Mouse (Mus musculus): ENCODE results near the gene Rabgap1l. TPM values are rescaled to one million over a fixed set of nuclear protein-coding genes. Genes with fewer than 3 reads are reported as not detected.

Rabgap1l gene
- polyA plus RNA-seq, 1 experiment from 2014 or later, result 35.9 TPM

DNA sequence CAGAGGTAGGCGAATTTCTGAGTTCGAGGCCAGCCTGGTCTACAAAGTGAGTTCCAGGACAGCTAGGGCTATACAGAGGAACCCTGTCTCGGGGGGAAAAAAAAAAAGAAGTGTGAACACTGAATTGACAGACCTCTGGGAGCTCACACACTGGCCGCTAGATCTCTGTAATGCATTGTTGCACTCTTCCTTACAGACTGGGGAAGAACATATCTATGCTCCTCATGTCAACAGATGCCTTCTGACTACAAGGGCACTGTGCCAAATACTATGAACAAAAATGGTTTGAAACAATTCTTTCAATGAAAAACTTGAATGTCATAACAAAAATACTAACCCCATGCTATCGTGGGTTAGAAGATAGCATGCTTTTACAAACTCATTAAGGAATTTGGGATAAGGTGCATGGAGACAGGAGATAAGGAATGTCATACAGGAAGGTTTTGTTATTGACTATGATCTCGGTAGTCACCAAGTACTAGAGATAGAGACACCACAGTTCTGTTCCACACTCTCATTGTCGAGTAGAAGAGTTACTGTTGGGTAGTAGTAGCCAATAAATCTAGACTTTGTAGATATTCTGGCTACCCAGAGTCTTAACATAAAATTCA, 519.8 kb downstream of the Rabgap1l start:
- no peaks in the 10 kb centered on the region for H3K36me3 ChIP-seq
- no peak overlapping the region for H3K4me2 ChIP-seq (replicated peaks)
- H3K4me3 ChIP-seq, result no peak overlapping the region
- H3K27ac ChIP-seq (replicated peaks), result no peak overlapping the region
- H3K27me3 ChIP-seq, result no peaks in the 10 kb centered on the region
- no peaks in the 10 kb centered on the region for H3K9me3 ChIP-seq
- 0 out of 2 replicates have a peak, but pooled peaks cover 4% of the 10 kb centered on the region for H3K4me1 ChIP-seq
- H3K9ac ChIP-seq (replicated peaks), result no peak overlapping the region
- WGBS, result 85% methylated on average over 7 of the region's 7 CpGs
- no peak for ATAC-seq (replicated peaks)

DNA sequence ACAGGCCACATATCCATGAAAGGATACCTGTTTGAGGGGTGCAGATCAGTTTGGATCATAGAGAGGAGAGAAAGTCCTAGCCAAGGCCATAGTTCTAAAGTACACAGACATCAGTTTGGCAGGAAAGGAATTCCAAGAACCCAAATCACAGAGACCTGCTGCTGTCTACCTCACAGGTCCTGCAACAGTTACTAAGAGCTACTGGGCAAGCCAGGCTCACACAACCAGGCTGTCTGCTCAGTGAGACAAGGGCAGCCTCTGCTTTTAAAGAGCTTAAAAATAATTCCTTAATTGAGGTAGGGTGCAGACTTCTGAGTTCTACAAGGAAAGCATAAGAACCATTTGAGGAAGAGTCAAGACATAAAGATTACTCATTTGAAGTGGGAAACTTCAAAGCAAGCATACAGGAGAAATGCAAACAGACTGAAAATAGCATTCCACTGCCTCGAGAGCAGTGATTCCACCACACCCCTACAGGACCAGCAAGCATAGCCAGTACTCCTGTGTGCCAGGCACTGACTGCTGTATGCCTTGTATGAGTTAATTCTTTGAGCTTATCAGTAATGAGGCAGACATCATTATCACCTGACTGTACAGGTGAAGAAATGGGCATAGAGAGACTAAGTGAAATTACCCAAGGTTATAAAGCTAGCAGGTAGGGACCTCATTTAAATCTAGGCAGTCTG, 521.6 kb downstream of the Rabgap1l start:
- Histone ChIP-seq H3K4me3 (no peak overlapping the region), H3K36me3 (no peaks in the 10 kb centered on the region), H3K9ac (replicated peaks) (no peak overlapping the region), H3K4me2 (replicated peaks) (no peak overlapping the region), H3K27me3 (no peaks in the 10 kb centered on the region), H3K4me1 (no peaks in the 10 kb centered on the region), H3K9me3 (no peaks in the 10 kb centered on the region), H3K27ac (replicated peaks) (no peak overlapping the region)
- WGBS, result 65% methylated on average over 1 of the region's 1 CpGs
- no peak for ATAC-seq (replicated peaks)

DNA sequence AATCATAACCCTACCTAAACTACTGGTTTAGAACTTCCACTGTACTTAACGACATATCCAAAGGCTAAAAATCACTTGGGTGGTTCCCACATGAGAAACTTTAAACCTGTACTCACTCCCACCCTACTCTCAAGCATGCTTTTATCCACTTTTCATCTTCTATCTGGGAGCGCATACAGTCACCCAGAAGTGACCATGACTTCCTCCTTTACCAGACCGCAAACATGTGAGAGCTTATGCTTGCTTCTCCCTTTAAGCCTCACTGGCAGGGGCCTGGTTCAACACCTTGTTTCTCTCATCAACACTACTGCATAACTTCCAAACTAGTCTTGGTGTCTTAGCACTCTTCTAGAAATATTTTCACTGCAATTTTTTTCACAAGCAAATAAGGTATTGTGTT, 524.7 kb downstream of the Rabgap1l start:
- Histone ChIP-seq H3K9me3 (no peaks in the 10 kb centered on the region), H3K4me1 (no peaks in the 10 kb centered on the region), H3K4me2 (replicated peaks) (no peak overlapping the region), H3K36me3 (no peaks in the 10 kb centered on the region), H3K27me3 (no peaks in the 10 kb centered on the region), H3K9ac (replicated peaks) (no peak overlapping the region), H3K4me3 (no peak overlapping the region), H3K27ac (replicated peaks) (no peak overlapping the region)
- WGBS, result 91% methylated on average over 3 of the region's 3 CpGs
- no peak for ATAC-seq (replicated peaks)

DNA sequence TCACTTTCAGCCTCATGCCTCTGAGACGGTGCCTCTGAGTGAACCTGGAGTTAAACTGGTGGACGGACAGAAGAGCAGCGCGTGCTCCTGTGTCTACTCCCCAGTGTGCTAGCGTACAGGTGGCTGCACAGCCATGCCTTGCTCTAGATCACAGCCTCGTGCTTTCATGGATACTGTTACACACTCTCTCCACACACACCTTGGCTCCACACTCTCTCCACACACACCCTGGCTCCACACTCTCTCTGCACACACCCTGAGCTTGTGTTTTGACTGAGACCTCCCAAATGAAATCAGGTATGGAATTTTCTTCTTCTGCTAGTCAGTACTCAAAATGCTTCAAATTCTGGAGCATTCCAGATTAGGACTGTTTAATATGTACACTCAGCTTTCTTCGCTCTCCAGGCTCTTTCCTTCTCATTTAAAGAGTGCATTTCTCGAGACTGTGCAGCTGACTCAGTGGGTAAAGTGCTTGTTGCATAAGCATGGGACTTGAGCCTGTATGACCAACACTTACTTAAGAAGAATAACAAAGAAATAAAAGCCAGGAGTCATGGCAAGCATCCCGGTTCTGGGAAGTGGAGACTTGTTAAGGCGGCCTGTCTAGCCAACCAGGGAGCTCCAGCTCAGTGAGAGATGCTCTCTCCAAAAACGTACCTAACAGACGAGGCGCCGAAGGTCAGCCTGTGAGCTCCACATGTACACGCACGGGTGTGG, 529.2 kb downstream of the Rabgap1l start:
- H3K4me1 ChIP-seq, result peaks cover 16% of the 10 kb centered on the region
- no peak overlapping the region for H3K4me3 ChIP-seq
- no peak overlapping the region for H3K9ac ChIP-seq (replicated peaks)
- WGBS, result 88% methylated on average over 16 of the region's 16 CpGs
- H3K4me2 ChIP-seq (replicated peaks), result no peak overlapping the region
- H3K27ac ChIP-seq (replicated peaks), result no peak overlapping the region
- no peaks in the 10 kb centered on the region for H3K9me3 ChIP-seq
- ATAC-seq (replicated peaks), result no peak
- H3K27me3 ChIP-seq, result no peaks in the 10 kb centered on the region
- H3K36me3 ChIP-seq, result no peaks in the 10 kb centered on the region

DNA sequence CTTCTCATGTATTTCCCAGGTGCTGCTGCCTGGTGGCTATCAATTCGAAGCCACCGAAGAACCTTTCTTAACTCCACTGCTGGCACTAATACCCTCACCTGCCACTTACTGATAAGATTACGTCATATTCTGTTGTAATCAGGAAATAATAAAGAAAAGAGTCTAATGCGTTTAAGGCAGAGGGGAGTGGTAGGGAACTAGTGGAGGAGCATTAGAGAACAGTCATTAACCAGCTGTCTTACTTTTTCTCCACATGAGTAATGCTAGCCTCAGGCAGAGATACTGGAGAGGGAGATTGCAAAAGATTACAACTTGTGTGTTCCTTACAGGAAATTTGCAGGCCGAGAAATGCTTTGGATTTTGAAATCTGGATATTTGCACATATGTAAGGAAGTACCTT, 530.0 kb downstream of the Rabgap1l start:
- Histone ChIP-seq H3K9ac (replicated peaks) (no peak overlapping the region), H3K27me3 (no peaks in the 10 kb centered on the region), H3K9me3 (no peaks in the 10 kb centered on the region), H3K4me3 (no peak overlapping the region), H3K4me1 (peaks cover 16% of the 10 kb centered on the region), H3K36me3 (no peaks in the 10 kb centered on the region), H3K27ac (replicated peaks) (no peak overlapping the region), H3K4me2 (replicated peaks) (no peak overlapping the region)
- 87% methylated on average over 5 of the region's 5 CpGs for WGBS
- ATAC-seq (replicated peaks), result no peak

DNA sequence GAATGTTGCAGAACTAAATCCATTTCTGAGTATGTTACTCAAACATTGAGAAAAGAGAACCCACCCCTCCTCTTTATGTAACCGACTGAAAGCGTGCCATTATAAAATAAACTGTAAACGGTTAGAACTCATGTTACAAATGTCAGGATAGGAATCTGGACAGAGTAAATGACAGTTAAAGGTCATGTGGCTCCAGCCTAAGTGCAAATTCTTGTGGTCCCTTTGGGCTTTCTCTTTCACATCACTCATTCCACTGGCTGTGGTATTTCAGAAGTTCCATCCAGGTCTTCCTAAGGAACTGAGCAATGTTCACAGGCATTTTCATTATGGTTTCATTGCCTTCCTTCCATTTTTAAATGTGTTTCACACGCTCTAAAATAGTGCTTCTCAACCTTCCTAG, 530.6 kb downstream of the Rabgap1l start:
- no peaks in the 10 kb centered on the region for H3K9me3 ChIP-seq
- H3K4me3 ChIP-seq, result no peak overlapping the region
- H3K4me1 ChIP-seq, result peaks cover 16% of the 10 kb centered on the region
- 88% methylated on average over 4 of the region's 4 CpGs for WGBS
- no peak overlapping the region for H3K9ac ChIP-seq (replicated peaks)
- H3K4me2 ChIP-seq (replicated peaks), result no peak overlapping the region
- ATAC-seq (replicated peaks), result no peak
- no peaks in the 10 kb centered on the region for H3K27me3 ChIP-seq
- no peaks in the 10 kb centered on the region for H3K36me3 ChIP-seq
- no peak overlapping the region for H3K27ac ChIP-seq (replicated peaks)

DNA sequence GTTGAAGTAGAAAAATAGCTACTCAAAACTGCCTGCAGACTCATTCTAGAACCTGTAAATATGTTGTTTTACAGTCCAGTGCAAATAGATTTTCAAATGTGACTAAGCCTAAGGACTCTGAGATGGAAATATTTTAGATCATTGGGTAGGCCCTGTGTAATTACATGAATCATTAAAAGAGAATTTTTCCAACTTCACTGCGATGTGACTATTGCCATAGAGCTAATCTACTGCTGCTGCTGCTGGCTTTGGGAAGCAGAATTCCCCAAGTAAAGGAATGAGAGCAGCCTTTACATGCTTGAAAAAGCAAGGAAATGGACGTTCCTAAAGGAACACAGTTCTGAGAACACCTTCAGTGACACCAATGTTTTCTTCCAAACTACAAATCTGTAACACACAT, 531.2 kb downstream of the Rabgap1l start:
- Histone ChIP-seq H3K9ac (replicated peaks) (no peak overlapping the region), H3K27ac (replicated peaks) (no peak overlapping the region), H3K36me3 (no peaks in the 10 kb centered on the region), H3K9me3 (no peaks in the 10 kb centered on the region), H3K27me3 (no peaks in the 10 kb centered on the region), H3K4me3 (no peak overlapping the region), H3K4me2 (replicated peaks) (no peak overlapping the region), H3K4me1 (peaks cover 16% of the 10 kb centered on the region)
- WGBS, result 82% methylated on average over 2 of the region's 2 CpGs
- ATAC-seq (replicated peaks), result no peak

DNA sequence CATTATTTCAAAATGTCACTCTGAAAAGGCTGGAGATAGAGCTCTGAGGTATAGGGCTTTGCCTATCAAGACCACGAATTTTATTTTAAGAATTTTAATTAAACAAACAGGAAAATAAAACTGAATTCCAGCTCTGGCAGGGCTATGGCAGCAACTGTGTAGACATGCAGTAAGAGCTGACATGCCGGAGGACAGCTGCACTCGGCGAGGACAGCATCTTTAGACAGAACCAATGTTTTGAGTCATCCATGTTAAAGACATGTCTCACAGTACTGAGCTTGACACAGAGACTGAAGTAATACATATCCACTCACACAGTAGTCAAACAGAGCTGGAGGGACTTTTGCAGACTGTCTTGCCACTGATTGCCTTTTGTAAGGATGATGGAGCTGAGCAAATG, 532.4 kb downstream of the Rabgap1l start:
- Histone ChIP-seq H3K36me3 (peaks cover 3% of the 10 kb centered on the region; the same call in 1 of the 2 replicates), H3K27me3 (no peaks in the 10 kb centered on the region), H3K4me1 (peaks cover 16% of the 10 kb centered on the region), H3K9me3 (no peaks in the 10 kb centered on the region), H3K4me2 (replicated peaks) (no peak overlapping the region), H3K9ac (replicated peaks) (no peak overlapping the region), H3K27ac (replicated peaks) (peak overlapping the region; percentile 45), H3K4me3 (no peak overlapping the region)
- no peak for ATAC-seq (replicated peaks)
- 78% methylated on average over 4 of the region's 4 CpGs for WGBS

DNA sequence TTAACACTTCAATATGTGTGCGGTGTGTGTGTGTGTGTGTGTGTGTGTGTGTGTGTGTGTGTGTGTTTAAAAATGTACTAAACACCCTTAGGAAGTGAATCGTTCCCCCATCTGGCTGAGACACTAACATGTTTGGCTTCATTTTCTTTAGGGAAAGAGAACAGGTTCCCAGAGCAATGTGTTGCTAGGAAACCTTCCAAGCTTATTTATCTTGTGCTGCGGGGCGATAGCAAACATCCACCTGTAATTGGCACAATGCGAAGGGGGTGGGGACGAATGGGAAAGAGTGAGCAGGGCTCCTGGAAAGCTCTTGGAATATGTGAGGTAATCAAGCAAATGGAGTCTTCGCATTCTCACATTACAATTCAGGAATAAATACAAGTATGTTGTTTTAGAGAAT, 533.1 kb downstream of the Rabgap1l start:
- H3K4me1 ChIP-seq, result peaks cover 16% of the 10 kb centered on the region
- ATAC-seq (replicated peaks), result peak; percentile 92
- H3K27ac ChIP-seq (replicated peaks), result peak overlapping the region; percentile 40; the same call in 1 of the 2 replicates
- no peak overlapping the region for H3K9ac ChIP-seq (replicated peaks)
- H3K27me3 ChIP-seq, result no peaks in the 10 kb centered on the region
- WGBS, result 35% methylated on average over 7 of the region's 7 CpGs
- H3K4me3 ChIP-seq, result no peak overlapping the region
- H3K4me2 ChIP-seq (replicated peaks), result no peak overlapping the region
- H3K9me3 ChIP-seq, result no peaks in the 10 kb centered on the region
- H3K36me3 ChIP-seq, result peaks cover 3% of the 10 kb centered on the region; the same call in 1 of the 2 replicates

DNA sequence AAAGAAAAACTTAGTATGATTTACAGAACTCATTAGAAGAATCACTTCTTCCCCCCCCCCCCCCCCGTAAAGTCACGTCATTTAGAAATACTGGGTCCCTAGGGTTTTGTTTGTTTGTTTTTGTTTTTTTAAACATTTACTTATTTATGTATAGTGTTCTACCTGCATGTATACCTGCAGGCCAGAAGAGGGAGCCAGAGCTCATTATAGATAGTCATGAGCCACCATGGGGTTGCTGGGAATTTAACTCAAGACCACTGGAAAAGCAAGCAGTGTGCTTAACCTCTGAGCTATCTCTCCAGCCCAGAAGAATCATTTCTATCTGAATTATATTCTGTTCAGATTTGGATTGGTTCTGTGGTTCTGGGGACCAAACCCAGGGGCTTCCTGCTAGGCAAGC, 539.9 kb downstream of the Rabgap1l start:
- Histone ChIP-seq H3K27me3 (no peaks in the 10 kb centered on the region), H3K36me3 (peaks cover 3% of the 10 kb centered on the region; the same call in 1 of the 2 replicates), H3K4me2 (replicated peaks) (no peak overlapping the region), H3K9ac (replicated peaks) (no peak overlapping the region), H3K9me3 (no peaks in the 10 kb centered on the region), H3K4me1 (no peaks in the 10 kb centered on the region), H3K27ac (replicated peaks) (no peak overlapping the region), H3K4me3 (no peak overlapping the region)
- no peak for ATAC-seq (replicated peaks)
- 88% methylated on average over 2 of the region's 2 CpGs for WGBS

DNA sequence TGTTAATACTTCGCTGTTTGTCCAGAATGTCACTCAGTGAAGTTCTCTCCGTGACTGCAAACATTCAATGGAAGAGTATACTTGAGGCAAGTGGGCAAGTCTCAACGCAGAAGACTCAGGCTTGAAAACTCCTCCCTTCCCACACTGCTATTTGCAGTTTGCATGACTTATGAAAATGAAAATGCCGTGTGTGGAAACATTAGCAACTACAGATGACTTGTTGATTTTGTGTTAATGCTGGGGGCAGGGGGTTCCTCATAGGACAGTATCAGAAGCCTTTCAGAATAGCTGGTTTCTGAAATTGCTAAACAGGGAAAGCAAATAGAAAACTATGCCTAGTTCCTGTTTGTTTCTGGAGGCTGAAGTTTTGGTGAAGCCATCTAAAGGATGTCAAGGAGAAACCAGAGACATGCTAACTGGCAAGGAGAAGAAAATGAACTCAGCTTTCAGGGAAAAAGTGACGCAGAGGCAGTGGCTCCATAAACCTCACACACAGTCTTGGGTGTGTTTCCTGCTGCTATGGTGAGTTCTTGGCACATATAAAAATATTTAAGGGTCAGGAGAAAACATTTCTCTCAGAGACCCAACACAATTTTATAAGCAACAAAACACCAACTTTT, 541.5 kb downstream of the Rabgap1l start:
- 83% methylated on average over 5 of the region's 5 CpGs for WGBS
- no peak overlapping the region for H3K27ac ChIP-seq (replicated peaks)
- no peak overlapping the region for H3K4me2 ChIP-seq (replicated peaks)
- peaks cover 3% of the 10 kb centered on the region; the same call in 1 of the 2 replicates for H3K36me3 ChIP-seq
- H3K4me3 ChIP-seq, result no peak overlapping the region
- no peak overlapping the region for H3K9ac ChIP-seq (replicated peaks)
- no peak for ATAC-seq (replicated peaks)
- H3K9me3 ChIP-seq, result no peaks in the 10 kb centered on the region
- no peaks in the 10 kb centered on the region for H3K27me3 ChIP-seq
- 0 out of 2 replicates have a peak, but pooled peaks cover 4% of the 10 kb centered on the region for H3K4me1 ChIP-seq

DNA sequence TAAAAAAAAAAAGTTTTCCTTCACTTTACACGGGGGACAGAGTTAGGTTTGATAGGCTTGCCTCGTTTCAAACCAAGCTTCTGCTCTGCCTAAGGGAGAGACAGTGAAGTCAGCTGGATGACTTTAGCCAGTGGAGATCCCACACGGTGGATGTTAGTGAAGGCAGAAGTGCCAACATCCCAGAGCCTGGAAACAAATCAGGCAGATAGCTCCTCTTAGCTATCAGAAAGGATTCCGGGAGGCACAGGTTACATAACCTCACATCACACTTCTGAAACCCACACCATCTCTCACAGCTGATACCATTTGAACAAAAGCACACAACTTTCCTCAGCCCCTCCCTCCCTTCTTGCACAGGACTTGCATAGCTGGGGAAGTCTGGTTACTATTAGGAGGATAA, 542.2 kb downstream of the Rabgap1l start:
- WGBS, result 78% methylated on average over 4 of the region's 4 CpGs
- Histone ChIP-seq H3K27me3 (no peaks in the 10 kb centered on the region), H3K27ac (replicated peaks) (no peak overlapping the region), H3K4me1 (0 out of 2 replicates have a peak, but pooled peaks cover 4% of the 10 kb centered on the region), H3K36me3 (peaks cover under 1% of the 10 kb centered on the region; the same call in 1 of the 2 replicates), H3K9me3 (no peaks in the 10 kb centered on the region), H3K4me2 (replicated peaks) (no peak overlapping the region), H3K9ac (replicated peaks) (no peak overlapping the region), H3K4me3 (no peak overlapping the region)
- no peak for ATAC-seq (replicated peaks)
